Mouse (Mus musculus) embryonic facial prominence, embryonic 11.5 days (tissue): ENCODE data around the gene Synpo2l. TPM values are rescaled to one million over a fixed set of nuclear protein-coding genes. Genes with fewer than 3 reads are reported as not detected.

Experiments used
- ATAC-seq: fragments of 200-750 bp; cut with Nextera tagmentation; replicated peaks from 2 replicates; pipeline ENCODE4 v1.8.0; 2017; ENCODE audit warnings: low read depth; ENCODE audit not compliant: insufficient number of reproducible peaks, low FRiP score, low TSS enrichment
- DNase-seq: peaks from one replicate; pipeline ENCODE4 v3.0.0-alpha.2; 2015; ENCODE audit warnings: low spot score
- H3K27ac ChIP-seq: fragments of 300-500 bp; sonication (generic); replicated peaks from 2 replicates; pipeline ENCODE4 v1.5.1; 2014; ENCODE audit warnings: mild to moderate bottlenecking, low read depth, low read length, control low read depth
- H3K27me3 ChIP-seq: fragments of 300-500 bp; sonication (generic); 2 replicates; pipeline ENCODE4 v1.6.1; 2014; ENCODE audit warnings: mild to moderate bottlenecking, low read length, moderate library complexity, mixed read lengths; ENCODE audit not compliant: control insufficient read depth, insufficient read depth
- H3K36me3 ChIP-seq: fragments of 300-500 bp; sonication (generic); replicated peaks from 2 replicates; pipeline ENCODE4 v1.6.1; 2014; ENCODE audit warnings: low read depth, mild to moderate bottlenecking, low read length, moderate library complexity, mixed read lengths; ENCODE audit not compliant: control insufficient read depth, insufficient read depth
- H3K4me1 ChIP-seq: fragments of 300-500 bp; sonication (generic); 2 replicates; pipeline ENCODE4 v1.6.1; 2014; ENCODE audit warnings: low read length, mixed read lengths; ENCODE audit not compliant: control insufficient read depth, insufficient read depth
- H3K4me2 ChIP-seq: fragments of 300-500 bp; sonication (generic); 2 replicates; pipeline ENCODE4 v1.6.1; 2014; ENCODE audit warnings: low read depth, mild to moderate bottlenecking, control low read depth, low read length, moderate library complexity
- H3K4me3 ChIP-seq: fragments of 300-500 bp; sonication (generic); 2 replicates; pipeline ENCODE4 v1.5.1; 2014; ENCODE audit warnings: low read depth, low read length, control low read depth
- H3K9ac ChIP-seq: fragments of 300-500 bp; sonication (generic); replicated peaks from 2 replicates; pipeline ENCODE4 v1.6.1; 2014; ENCODE audit warnings: mild to moderate bottlenecking, control low read depth, low read length
- H3K9me3 ChIP-seq: fragments of 300-500 bp; sonication (generic); replicated peaks from 2 replicates; pipeline ENCODE4 v1.6.1; 2016; ENCODE audit warnings: mild to moderate bottlenecking, low read length, inconsistent platforms, mixed read lengths; ENCODE audit not compliant: control insufficient read depth
- WGBS: fragments of 180-500 bp; shearing (Covaris S2); extraction: QIAGEN DNeasy Blood & Tissue Kit; methylation state at CpG from one replicate; pipeline ENCODE4 v1.1.7; 2014; 5-methylcytosine and 5-hydroxymethylcytosine counted together
- polyA plus RNA-seq: library from polyadenylated mRNA; unstranded; fragments of >200 nt; fragmentation: Nextera tagmentation; extraction: Ambion mirVana; gene quantifications from 2 replicates; pipeline ENCODE4 v1.2.1, GENCODE M21; 2014

The Synpo2l gene
- polyA plus RNA-seq, 1 experiment from 2014 or later, result 2.2 TPM

DNA sequence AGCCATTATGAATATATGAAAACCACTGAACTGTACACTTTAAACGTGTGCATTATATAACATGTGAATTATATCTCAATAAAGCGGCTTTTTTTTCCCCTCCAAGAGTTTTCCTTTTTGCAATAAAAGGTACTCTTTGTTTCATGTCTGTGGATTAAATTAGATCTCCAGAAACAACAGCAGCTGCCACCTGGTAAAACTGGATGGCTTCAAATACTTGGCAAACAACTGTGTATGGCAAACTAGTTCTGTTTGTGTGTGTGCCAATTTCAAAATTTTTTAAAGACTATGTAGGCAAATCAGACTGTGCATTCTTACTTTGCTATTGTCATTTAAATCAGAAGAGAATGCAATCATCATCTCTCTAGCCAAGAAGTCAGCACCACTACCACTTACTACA lies 46.3 kb downstream of the Synpo2l start:
- DNase-seq, result no peak
- 88% methylated on average over 2 of the region's 2 CpGs for WGBS
- H3K27ac ChIP-seq, result no peak overlapping the region
- H3K4me1 ChIP-seq, result no peaks in the 10 kb centered on the region
- no peak overlapping the region for H3K4me2 ChIP-seq
- H3K36me3 ChIP-seq, result no peaks in the 10 kb centered on the region
- no peaks in the 10 kb centered on the region for H3K9me3 ChIP-seq
- H3K27me3 ChIP-seq, result no peaks in the 10 kb centered on the region
- no peak overlapping the region for H3K4me3 ChIP-seq
- no peak for ATAC-seq
- H3K9ac ChIP-seq, result no peak overlapping the region

DNA sequence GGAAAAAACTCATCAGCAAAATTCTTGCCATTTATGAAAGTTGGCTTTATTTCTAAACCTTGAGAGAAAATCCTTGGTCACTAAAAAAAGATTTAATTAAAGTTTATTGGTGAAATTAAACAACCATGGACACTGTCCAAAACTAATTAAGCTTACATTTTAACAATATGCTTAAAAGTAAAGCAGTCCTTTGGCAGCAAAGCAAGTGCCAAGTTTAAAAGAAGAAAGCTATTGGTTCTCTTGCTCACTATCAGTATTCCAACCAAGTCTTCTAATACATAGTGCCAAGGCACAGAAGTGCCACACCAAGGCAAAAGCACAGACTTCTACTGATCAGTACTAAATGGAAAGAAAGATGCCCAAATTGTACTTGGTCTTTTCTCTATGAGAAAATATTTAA lies 49.0 kb downstream of the Synpo2l start:
- Histone ChIP-seq H3K4me2 (no peak overlapping the region), H3K9me3 (no peaks in the 10 kb centered on the region), H3K4me3 (no peak overlapping the region), H3K27ac (no peak overlapping the region), H3K27me3 (no peaks in the 10 kb centered on the region), H3K4me1 (no peaks in the 10 kb centered on the region), H3K9ac (no peak overlapping the region), H3K36me3 (no peaks in the 10 kb centered on the region)
- ATAC-seq (no peak), DNase-seq (no peak)

DNA sequence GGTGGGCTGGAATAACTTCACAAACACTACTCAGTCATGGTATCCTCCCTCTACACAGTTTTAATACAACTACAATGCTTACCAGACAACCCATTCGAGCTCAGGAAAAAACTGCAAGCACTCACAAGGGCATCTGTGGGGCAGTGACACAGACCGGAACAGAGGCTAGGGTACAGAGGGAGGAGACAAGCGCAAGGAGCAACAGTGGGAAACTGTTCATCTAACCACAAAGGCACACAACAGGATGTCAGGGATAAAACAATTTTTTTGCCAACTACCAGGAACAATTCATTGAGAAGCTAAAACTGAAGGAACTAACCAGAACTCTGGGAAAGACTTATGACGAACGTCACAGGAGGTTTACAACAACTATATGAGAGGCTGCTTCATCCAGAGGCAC lies 49.9 kb downstream of the Synpo2l start:
- H3K27me3 ChIP-seq, result no peaks in the 10 kb centered on the region
- no peak overlapping the region for H3K27ac ChIP-seq
- H3K9me3 ChIP-seq, result no peaks in the 10 kb centered on the region
- no peak overlapping the region for H3K4me2 ChIP-seq
- H3K9ac ChIP-seq, result no peak overlapping the region
- WGBS, result 73% methylated on average over 5 of the region's 5 CpGs
- H3K4me1 ChIP-seq, result no peaks in the 10 kb centered on the region
- no peak for DNase-seq
- no peaks in the 10 kb centered on the region for H3K36me3 ChIP-seq
- H3K4me3 ChIP-seq, result no peak overlapping the region
- ATAC-seq, result no peak

DNA sequence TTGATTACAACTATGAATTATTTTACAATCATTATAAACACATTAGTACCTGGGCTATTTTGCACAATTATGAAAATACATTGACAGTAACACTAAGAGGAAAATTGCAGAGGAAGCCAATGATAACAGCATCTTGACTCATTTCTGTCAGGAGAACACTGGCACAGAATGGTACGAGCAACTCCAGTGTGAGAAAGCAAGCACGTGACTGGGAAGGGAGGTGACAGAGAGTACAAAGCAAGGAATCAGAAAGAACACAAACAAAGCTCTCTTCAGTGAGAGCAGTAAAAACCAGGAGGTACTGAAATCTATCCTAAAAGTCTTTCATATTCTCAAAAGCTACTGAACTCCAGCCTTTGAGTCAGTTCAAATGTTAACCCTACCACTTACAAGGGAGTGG lies 51.7 kb downstream of the Synpo2l start:
- Histone ChIP-seq H3K4me1 (no peaks in the 10 kb centered on the region), H3K36me3 (no peaks in the 10 kb centered on the region), H3K27me3 (no peaks in the 10 kb centered on the region), H3K4me2 (no peak overlapping the region), H3K9me3 (no peaks in the 10 kb centered on the region), H3K4me3 (no peak overlapping the region), H3K9ac (no peak overlapping the region), H3K27ac (no peak overlapping the region)
- no peak for ATAC-seq
- WGBS, result 48% methylated on average over 2 of the region's 2 CpGs
- DNase-seq, result no peak

DNA sequence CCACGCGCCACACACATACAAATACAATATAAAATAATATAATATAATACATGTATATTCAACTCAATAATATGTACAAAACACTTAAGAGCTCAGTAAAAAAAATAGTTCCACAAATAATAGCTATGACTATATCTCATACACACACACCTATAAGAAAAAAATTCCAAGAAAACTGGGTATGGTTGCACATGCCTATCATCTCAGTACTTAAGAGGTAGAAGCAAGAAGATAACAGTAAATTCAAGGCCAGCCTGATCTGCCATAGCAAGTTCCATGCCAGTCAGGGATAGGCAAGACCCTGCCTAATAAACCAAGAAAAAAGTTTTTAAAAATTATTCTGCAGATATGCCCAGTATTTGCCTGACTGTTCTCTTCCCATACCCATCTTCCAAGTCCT lies 53.1 kb downstream of the Synpo2l start:
- 89% methylated on average over 2 of the region's 2 CpGs for WGBS
- no peak for DNase-seq
- Histone ChIP-seq H3K4me3 (no peak overlapping the region), H3K4me2 (no peak overlapping the region), H3K27ac (no peak overlapping the region), H3K9ac (no peak overlapping the region), H3K9me3 (no peaks in the 10 kb centered on the region), H3K36me3 (no peaks in the 10 kb centered on the region), H3K27me3 (no peaks in the 10 kb centered on the region), H3K4me1 (no peaks in the 10 kb centered on the region)
- no peak for ATAC-seq

DNA sequence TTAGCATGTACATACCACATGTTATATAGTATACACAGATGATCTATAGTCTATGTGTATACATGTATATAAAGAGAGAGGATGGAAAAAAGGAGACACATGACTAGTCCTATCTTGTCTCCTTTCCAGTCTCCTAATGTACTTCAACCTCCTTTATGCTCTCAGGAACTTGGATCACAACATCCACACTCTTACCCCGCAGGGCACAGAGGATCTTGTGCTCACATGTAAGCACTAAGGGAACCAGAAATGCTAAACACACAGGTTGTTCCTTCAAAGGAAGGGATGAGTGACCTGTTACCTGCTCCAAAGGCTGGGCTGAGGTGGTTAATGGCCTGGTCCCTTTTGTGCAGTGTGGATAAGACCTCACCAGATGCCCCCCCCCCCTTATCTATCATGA lies 55.3 kb downstream of the Synpo2l start:
- DNase-seq, result no peak
- WGBS, result 91% methylated on average over 1 of the region's 1 CpGs
- H3K4me2 ChIP-seq, result no peak overlapping the region

DNA sequence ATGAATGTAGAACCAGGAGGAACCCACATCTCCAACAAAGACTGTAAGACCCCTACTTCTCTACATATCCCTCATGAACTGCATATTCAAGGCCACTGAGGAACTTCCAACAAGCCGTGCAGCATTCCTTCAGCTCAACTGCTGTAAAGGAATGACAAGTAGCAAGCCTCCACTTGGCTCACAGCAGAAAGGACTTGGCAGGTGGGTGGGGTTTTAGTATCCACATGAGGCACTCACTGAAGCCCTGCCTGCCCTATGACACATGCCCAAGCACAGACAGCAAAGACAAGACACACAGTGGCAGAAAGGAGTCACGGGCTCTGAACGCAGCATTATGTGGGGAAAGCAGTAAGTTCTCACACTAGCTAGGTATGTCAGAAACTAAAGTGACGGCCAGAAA lies 58.0 kb downstream of the Synpo2l start:
- 86% methylated on average over 4 of the region's 4 CpGs for WGBS

More for the DNA sequence above, 55.3 kb downstream of the Synpo2l start:
- H3K4me3 ChIP-seq, result no peak overlapping the region
- no peak for ATAC-seq
- H3K9me3 ChIP-seq, result no peaks in the 10 kb centered on the region
- no peaks in the 10 kb centered on the region for H3K4me1 ChIP-seq
- no peaks in the 10 kb centered on the region for H3K36me3 ChIP-seq
- H3K27me3 ChIP-seq, result no peaks in the 10 kb centered on the region
- no peak overlapping the region for H3K27ac ChIP-seq
- H3K9ac ChIP-seq, result no peak overlapping the region

DNA sequence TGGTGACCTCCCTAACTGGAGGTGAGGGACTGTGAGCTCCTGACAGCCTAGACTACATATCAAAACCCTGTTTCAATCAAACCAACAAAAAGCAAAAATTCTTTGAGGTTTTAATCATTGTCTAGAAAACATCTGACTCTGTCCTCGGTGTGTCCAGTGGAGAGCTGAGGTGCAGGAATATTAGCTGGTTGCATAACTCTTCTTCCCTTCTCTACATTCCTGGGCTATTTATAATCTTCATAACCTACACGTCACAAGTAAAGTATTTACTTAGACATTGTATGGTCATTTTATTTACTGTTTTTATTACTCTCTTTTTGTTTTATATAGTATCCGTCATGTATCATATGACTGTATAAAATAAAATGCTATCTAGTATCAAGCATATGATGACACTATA lies 58.6 kb downstream of the Synpo2l start:
- H3K9ac ChIP-seq, result no peak overlapping the region
- WGBS, result 86% methylated on average over 3 of the region's 3 CpGs

More for the DNA sequence above, 58.0 kb downstream of the Synpo2l start:
- no peaks in the 10 kb centered on the region for H3K27me3 ChIP-seq
- ATAC-seq, result no peak
- no peaks in the 10 kb centered on the region for H3K9me3 ChIP-seq
- no peak overlapping the region for H3K4me2 ChIP-seq
- DNase-seq, result peak; percentile 28
- H3K4me3 ChIP-seq, result no peak overlapping the region
- H3K4me1 ChIP-seq, result no peaks in the 10 kb centered on the region
- no peak overlapping the region for H3K27ac ChIP-seq
- H3K9ac ChIP-seq, result no peak overlapping the region
- H3K36me3 ChIP-seq, result no peaks in the 10 kb centered on the region; the same call in 1 of the 2 replicates

More for the DNA sequence above, 58.6 kb downstream of the Synpo2l start:
- Histone ChIP-seq H3K4me3 (no peak overlapping the region), H3K4me1 (no peaks in the 10 kb centered on the region), H3K27ac (no peak overlapping the region), H3K9me3 (no peaks in the 10 kb centered on the region), H3K36me3 (no peaks in the 10 kb centered on the region; the same call in 1 of the 2 replicates), H3K27me3 (no peaks in the 10 kb centered on the region), H3K4me2 (no peak overlapping the region)
- no peak for ATAC-seq
- no peak for DNase-seq
